Mouse (Mus musculus): ENCODE measurements around the gene Rps2. TPM values are rescaled to one million over a fixed set of nuclear protein-coding genes. Genes with fewer than 3 reads are reported as not detected.

Gene Rps2
- polyA plus RNA-seq, 1 experiment from 2014 or later = 732 TPM

DNA sequence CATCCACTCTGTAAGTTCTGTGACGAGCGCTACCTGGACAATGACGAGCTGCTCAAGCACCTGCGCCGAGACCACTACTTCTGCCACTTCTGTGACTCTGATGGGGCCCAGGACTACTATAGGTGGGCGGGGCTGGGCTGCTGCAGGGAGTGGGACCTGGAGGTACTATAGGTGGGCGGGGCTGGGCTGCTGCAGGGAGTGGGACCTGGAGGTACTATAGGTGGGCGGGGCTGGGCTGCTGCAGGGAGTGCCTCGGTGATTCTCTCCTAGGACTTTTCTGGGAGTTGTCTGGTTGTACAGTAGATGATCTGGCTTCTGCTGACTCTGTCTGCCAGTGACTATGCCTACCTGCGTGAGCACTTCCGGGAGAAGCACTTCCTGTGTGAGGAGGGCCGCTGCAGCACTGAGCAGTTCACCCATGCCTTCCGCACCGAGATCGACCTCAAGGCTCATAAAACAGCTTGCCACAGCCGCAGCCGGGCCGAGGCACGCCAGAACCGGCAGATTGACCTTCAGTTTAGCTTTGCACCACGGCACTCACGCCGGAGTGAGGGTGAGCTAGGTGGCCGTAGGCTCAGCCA, 40.3 kb upstream of the Rps2 start:
- Histone ChIP-seq H3K4me2 (ENCODE audit: low read length) (no peak overlapping the region), H3K4me1 (ENCODE audit: control insufficient read depth, insufficient read depth, low read depth, low read length) (no peaks in the 10 kb centered on the region; the same call in 1 of the 2 replicates), H3K9ac (ENCODE audit: low read depth, low read length) (no peak overlapping the region), H3K27me3 (replicated peaks; ENCODE audit: control insufficient read depth, insufficient read depth, low read length) (no peaks in the 10 kb centered on the region), H3K9me3 (ENCODE audit: control insufficient read depth, low read length) (no peaks in the 10 kb centered on the region), H3K36me3 (ENCODE audit: control insufficient read depth, insufficient read depth, low read length) (peaks cover 27% of the 10 kb centered on the region), H3K4me3 (ENCODE audit: low read length) (no peak overlapping the region), H3K27ac (ENCODE audit: low read depth, low read length) (no peak overlapping the region)
- ATAC-seq = no peak; the same call in 1 of the 2 replicates
- WGBS = 94% methylated on average over 24 of the region's 24 CpGs

DNA sequence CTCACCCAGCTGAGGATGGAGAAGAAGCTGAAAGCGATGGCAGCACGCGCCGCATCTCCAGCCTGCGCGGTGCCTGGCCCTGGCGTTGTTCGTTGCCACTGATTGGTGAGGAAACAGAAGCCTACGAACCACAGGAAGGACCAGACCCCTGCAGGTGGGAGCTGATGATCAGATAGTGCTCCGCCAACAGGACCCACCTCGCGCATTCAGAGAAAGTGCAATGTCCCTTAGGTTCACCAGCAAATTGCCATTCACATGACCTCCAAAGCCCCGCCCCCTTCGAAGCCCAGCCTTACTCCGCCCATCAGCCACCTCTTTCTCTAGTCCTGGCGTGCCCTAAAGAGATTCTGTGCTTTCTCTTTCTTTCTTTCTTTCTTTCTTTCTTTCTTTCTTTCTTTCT, 31.4 kb upstream of the Rps2 start:
- Histone ChIP-seq H3K9me3 (ENCODE audit: control insufficient read depth, low read length) (no peaks in the 10 kb centered on the region), H3K27me3 (replicated peaks; ENCODE audit: control insufficient read depth, insufficient read depth, low read length) (peaks cover 4% of the 10 kb centered on the region; the same call in 1 of the 2 replicates), H3K4me3 (ENCODE audit: low read length) (no peak overlapping the region), H3K4me1 (ENCODE audit: control insufficient read depth, insufficient read depth, low read depth, low read length) (peaks cover 29% of the 10 kb centered on the region), H3K36me3 (ENCODE audit: control insufficient read depth, insufficient read depth, low read length) (peaks cover 15% of the 10 kb centered on the region; the same call in 1 of the 2 replicates), H3K27ac (ENCODE audit: low read depth, low read length) (no peak overlapping the region), H3K4me2 (ENCODE audit: low read length) (no peak overlapping the region), H3K9ac (ENCODE audit: low read depth, low read length) (no peak overlapping the region)
- WGBS = 39% methylated on average over 16 of the region's 16 CpGs
- no peak for ATAC-seq

DNA sequence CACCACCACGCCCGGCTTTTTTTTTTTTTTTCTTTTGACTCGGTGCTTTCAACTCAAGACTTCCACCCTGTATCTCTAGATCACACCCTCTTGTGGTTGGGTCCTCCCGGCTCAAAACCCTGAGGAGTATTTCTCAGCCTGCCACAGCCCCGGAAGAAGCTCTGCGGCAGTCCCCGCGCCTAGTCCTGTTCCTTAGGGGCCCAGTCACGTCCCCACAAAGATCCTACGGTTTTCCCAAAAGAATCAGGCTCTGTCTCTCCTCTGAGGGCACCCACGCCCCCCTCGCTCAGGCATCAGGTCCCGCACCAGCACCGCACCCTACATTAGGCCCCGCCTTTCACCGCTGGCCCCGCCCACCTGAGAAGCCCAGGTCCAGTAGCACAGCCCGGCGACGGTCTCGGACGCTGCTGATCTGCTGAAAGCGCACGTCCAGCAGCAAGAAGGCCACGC, 30.7 kb upstream of the Rps2 start:
- H3K27me3 ChIP-seq (replicated peaks; ENCODE audit: control insufficient read depth, insufficient read depth, low read length) = peaks cover 4% of the 10 kb centered on the region; the same call in 1 of the 2 replicates
- WGBS = 2% methylated on average over 25 of the region's 25 CpGs
- no peaks in the 10 kb centered on the region for H3K9me3 ChIP-seq (ENCODE audit: control insufficient read depth, low read length)
- ATAC-seq = peak; percentile 26
- H3K27ac ChIP-seq (ENCODE audit: low read depth, low read length) = no peak overlapping the region
- peaks cover 14% of the 10 kb centered on the region; the same call in 1 of the 2 replicates for H3K36me3 ChIP-seq (ENCODE audit: control insufficient read depth, insufficient read depth, low read length)
- H3K4me2 ChIP-seq (ENCODE audit: low read length) = peak overlapping the region; percentile 72
- H3K4me1 ChIP-seq (ENCODE audit: control insufficient read depth, insufficient read depth, low read depth, low read length) = peaks cover 29% of the 10 kb centered on the region
- H3K4me3 ChIP-seq (ENCODE audit: low read length) = peak overlapping the region; percentile 39
- H3K9ac ChIP-seq (ENCODE audit: low read depth, low read length) = peak overlapping the region; percentile 52

DNA sequence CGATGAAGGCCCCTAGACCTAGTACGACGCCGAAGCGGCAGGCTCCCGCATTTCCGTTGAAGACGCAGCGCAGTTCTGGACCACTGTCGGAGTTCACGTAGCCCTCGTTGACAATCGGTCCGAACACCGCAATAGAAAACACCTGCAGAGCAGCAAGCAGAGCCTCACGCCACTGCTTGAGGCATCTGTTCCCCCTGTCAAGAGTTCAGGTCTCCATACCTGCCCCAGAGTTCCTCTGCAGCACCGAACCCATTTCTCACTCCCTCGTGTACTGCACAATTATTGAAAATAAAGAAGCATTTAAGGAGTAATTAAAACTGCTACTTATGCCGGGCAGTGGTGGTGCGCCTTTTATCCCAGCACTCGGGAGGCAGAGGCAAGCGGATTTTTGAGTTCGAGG, 30.3 kb upstream of the Rps2 start:
- Histone ChIP-seq H3K4me3 (ENCODE audit: low read length) (peak overlapping the region; percentile 39), H3K9ac (ENCODE audit: low read depth, low read length) (peak overlapping the region; percentile 52), H3K27ac (ENCODE audit: low read depth, low read length) (no peak overlapping the region), H3K27me3 (replicated peaks; ENCODE audit: control insufficient read depth, insufficient read depth, low read length) (peaks cover 4% of the 10 kb centered on the region; the same call in 1 of the 2 replicates), H3K36me3 (ENCODE audit: control insufficient read depth, insufficient read depth, low read length) (peaks cover 16% of the 10 kb centered on the region), H3K4me1 (ENCODE audit: control insufficient read depth, insufficient read depth, low read depth, low read length) (peaks cover 29% of the 10 kb centered on the region), H3K4me2 (ENCODE audit: low read length) (peak overlapping the region; percentile 72), H3K9me3 (ENCODE audit: control insufficient read depth, low read length) (no peaks in the 10 kb centered on the region)
- ATAC-seq = no peak; the same call in 1 of the 2 replicates
- WGBS = 19% methylated on average over 23 of the region's 23 CpGs

DNA sequence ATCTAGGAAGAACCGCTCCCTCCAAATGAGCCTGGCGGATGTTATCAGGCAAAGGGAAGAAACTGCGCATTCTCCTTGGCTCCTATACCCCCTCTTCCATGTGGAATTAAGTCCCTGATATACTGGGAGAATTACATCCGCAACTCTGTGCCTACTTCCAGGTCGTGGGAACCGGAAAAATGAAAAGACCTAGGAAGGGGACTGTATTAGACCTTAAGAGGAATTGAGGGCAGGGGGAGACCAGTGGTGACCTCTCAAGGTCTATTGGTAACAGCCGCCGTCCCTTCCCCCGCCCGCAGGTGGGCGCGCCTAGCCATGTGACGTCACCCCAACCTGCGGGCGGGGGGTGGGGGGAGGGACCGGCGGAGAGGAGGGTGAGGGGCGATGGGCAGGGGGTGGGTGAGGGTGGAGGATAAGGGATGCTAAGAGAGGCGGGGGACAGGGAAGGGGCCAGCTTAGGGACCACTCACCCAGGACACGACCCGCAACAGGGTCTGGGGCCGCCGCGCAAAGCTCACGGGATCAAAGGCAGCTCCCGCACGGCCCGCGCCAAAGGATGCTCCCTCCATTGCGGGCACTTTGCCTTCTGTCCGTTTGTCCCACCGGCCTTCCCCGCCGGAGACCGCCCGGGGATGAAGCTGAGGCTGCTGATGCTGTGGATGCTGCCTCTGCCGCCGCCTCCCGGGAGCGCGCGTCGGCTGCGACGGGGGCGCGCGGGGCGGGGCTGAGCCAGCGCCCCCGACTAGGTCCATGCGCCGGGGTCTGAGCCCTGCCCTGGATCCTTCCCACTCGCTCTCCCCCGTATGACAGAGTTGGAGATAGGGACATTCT, 28.4 kb upstream of the Rps2 start, which contains the start of gene Syngr3:
Gene Syngr3 (minus strand): TSS at position 705 of the 831 bp plus-strand sequence.
- H3K27me3 ChIP-seq (replicated peaks; ENCODE audit: control insufficient read depth, insufficient read depth, low read length) = peaks cover 4% of the 10 kb centered on the region; the same call in 1 of the 2 replicates
- ATAC-seq = peak; percentile 73
- whole genome bisulfite sequencing = under 1% methylated on average over 55 of the region's 55 CpGs
- peaks cover 20% of the 10 kb centered on the region for H3K36me3 ChIP-seq (ENCODE audit: control insufficient read depth, insufficient read depth, low read length)
- H3K4me1 ChIP-seq (ENCODE audit: control insufficient read depth, insufficient read depth, low read depth, low read length) = peaks cover 29% of the 10 kb centered on the region
- peak within 1 kb of the TSS; percentile 72 for H3K4me2 ChIP-seq (ENCODE audit: low read length)
- peak within 1 kb of the TSS; percentile 90 for H3K27ac ChIP-seq (ENCODE audit: low read depth, low read length)
- peak within 1 kb of the TSS; percentile 83 for H3K9ac ChIP-seq (ENCODE audit: low read depth, low read length)
- H3K9me3 ChIP-seq (ENCODE audit: control insufficient read depth, low read length) = no peaks in the 10 kb centered on the region
- H3K4me3 ChIP-seq (ENCODE audit: low read length) = peak within 1 kb of the TSS; percentile 66

DNA sequence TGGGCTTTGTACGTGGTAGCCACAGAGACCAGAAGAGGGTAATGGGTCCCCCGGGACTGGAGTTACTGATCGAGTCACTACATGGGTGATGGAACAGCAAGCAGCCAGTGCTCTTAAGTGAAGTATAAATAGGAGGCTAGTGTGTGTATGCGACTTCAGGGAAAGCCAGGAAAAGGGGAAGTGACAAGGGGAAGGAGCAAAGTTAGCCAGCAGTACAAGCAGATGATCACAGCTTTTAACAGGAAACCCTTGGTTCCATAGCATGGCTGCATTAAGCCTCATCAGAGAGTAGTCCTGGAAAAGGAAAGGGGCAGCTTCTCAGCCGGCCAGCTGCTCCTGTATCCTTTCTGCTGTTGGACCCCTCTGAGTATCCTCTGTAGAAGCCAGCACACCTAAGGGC, 25.5 kb upstream of the Rps2 start:
- WGBS = 89% methylated on average over 5 of the region's 5 CpGs
- Histone ChIP-seq H3K27me3 (replicated peaks; ENCODE audit: control insufficient read depth, insufficient read depth, low read length) (peaks cover 4% of the 10 kb centered on the region; the same call in 1 of the 2 replicates), H3K9me3 (ENCODE audit: control insufficient read depth, low read length) (no peaks in the 10 kb centered on the region), H3K36me3 (ENCODE audit: control insufficient read depth, insufficient read depth, low read length) (peaks cover 6% of the 10 kb centered on the region; the same call in 1 of the 2 replicates), H3K4me1 (ENCODE audit: control insufficient read depth, insufficient read depth, low read depth, low read length) (peaks cover 42% of the 10 kb centered on the region), H3K27ac (ENCODE audit: low read depth, low read length) (no peak overlapping the region), H3K9ac (ENCODE audit: low read depth, low read length) (no peak overlapping the region), H3K4me2 (ENCODE audit: low read length) (no peak overlapping the region), H3K4me3 (ENCODE audit: low read length) (no peak overlapping the region)
- ATAC-seq = no peak

DNA sequence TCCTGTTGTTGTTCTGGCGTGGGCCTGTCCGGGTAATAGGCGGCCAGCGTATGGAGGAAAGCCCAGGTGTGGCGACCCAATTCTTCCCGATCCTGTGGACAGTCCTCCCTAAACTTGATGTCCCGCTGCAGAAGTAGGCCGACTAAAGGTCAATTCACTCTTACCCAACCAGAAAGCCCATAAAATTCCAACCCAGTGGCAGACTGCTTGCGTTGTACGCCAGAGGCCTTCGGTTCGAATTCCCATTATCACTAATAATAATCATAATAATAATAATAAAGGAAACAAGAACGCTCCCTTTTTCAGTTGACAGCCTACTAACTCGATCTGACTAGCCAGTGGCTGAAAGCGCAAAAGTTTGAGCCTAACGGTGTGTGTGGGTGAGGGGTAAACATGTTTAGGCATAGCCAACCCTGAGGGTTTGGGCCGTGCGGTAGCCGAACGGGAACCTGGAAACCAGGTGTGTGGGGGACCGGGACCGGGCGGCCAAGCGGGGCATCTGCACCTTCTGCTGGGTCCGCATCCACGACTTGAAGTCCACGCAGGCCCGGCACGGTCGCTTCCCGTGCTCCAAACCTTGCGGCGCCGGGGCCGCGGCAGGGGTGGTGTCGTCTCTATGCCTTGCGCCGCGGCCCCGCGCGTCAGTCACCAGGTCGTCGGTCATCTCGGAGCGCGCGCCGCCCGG, 22.4 kb upstream of the Rps2 start:
- Histone ChIP-seq H3K9me3 (ENCODE audit: control insufficient read depth, low read length) (no peaks in the 10 kb centered on the region), H3K4me2 (ENCODE audit: low read length) (peak overlapping the region; percentile 69), H3K36me3 (ENCODE audit: control insufficient read depth, insufficient read depth, low read length) (peaks cover 14% of the 10 kb centered on the region), H3K27me3 (replicated peaks; ENCODE audit: control insufficient read depth, insufficient read depth, low read length) (no peaks in the 10 kb centered on the region), H3K27ac (ENCODE audit: low read depth, low read length) (peak overlapping the region; percentile 96), H3K9ac (ENCODE audit: low read depth, low read length) (peak overlapping the region; percentile 90), H3K4me1 (ENCODE audit: control insufficient read depth, insufficient read depth, low read depth, low read length) (peaks cover 26% of the 10 kb centered on the region), H3K4me3 (ENCODE audit: low read length) (peak overlapping the region; percentile 72)
- 7% methylated on average over 41 of the region's 51 CpGs for WGBS
- peak; percentile 61 for ATAC-seq

DNA sequence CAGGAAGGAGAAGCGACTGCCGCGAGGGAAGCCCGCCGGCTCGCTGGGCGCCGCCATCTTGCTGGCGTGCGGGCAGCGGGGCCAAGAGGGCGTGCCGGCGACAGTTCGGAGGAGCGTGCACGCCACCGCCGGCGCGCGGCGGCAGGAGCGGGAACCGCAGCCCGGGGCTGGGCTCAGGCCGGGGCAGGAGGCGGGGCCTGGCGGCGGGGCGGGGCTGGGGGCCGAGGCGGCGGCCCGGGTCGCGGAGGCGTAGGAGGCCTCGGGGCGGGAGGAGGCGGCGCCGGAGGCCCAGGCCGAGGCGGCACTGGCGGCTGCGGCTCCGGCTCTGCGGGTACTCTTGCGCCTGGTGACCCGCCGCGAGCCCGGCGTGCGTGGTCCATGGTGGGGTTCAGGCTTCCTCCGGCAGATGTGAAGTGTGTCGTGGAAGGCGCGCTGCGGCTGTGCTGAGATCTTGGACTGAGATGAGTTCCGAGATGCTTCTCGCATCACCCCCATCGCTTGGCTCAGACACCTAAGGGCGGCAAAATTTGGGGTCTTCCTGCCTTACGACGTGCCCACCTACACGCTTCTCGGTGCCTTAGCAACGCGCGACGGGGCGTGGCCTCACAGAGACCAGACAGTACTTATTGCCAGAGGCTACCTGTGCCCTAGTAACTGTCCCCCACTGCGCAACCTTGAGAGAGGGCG, 21.8 kb upstream of the Rps2 start, which contains the start of the genes Gfer and Noxo1:
Gene Gfer (minus strand): TSS at position 146 of the 687 bp plus-strand sequence.
Gene Noxo1 (plus strand): TSS at position 224 of the 687 bp plus-strand sequence.
- peak; percentile 93 for ATAC-seq
- WGBS = under 1% methylated on average over 75 of the region's 76 CpGs
- H3K27me3 ChIP-seq (replicated peaks; ENCODE audit: control insufficient read depth, insufficient read depth, low read length) = no peaks in the 10 kb centered on the region
- H3K4me1 ChIP-seq (ENCODE audit: control insufficient read depth, insufficient read depth, low read depth, low read length) = peaks cover 20% of the 10 kb centered on the region
- peak within 1 kb of the TSS; percentile 72 for H3K4me3 ChIP-seq (ENCODE audit: low read length)
- H3K27ac ChIP-seq (ENCODE audit: low read depth, low read length) = peak within 1 kb of the TSS; percentile 96
- H3K9ac ChIP-seq (ENCODE audit: low read depth, low read length) = peak within 1 kb of the TSS; percentile 90
- peak within 1 kb of the TSS; percentile 69 for H3K4me2 ChIP-seq (ENCODE audit: low read length)
- peaks cover 19% of the 10 kb centered on the region for H3K36me3 ChIP-seq (ENCODE audit: control insufficient read depth, insufficient read depth, low read length)
- no peaks in the 10 kb centered on the region for H3K9me3 ChIP-seq (ENCODE audit: control insufficient read depth, low read length)

Measured in hindbrain, embryonic 16.5 days (tissue).